Mouse (Mus musculus): Measurements from ENCODE around the gene Prkcg.

Gene Prkcg

DNA sequence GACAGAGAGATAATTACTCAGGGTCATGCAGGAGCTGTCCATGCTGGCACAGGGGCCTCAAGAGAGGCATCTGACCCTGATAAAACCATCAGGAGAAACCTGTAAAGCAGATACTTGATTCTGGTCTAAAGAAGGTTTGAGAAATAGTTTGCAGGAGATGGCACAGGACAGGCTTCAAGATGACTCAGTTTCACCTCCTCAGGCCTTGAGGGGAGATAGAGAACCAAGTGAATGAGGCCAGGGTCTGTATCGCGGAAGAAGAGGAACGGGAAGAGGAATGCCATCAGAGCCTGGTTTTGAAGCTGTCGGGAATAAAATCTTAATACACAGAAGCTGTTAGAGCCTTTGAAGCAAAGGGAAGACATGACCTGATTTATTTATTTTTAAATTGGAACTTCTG lies 28.7 kb downstream of the Prkcg start:
- DNase-seq (ENCODE audit: low spot score), result no peak

DNA sequence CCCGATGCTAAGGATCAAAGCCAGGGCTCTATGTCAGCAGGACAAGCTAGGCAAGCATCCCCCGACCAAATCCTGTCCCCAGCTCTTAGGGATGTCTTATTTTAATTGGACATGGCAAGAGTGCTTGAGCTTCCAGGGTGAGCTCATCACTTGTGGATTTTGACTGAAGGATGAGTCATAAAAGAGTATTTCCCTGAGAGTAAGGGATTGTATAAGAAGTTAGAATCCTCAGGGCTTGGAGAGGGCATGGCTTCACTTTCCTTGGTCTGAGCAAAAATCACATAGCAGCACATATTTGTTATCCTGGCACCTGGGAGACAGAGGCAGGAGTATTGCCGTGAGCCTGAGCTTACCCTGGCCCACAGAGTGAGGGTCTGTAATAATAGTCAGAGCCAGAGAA lies 31.9 kb downstream of the Prkcg start:
- DNase-seq (ENCODE audit: low spot score), result no peak

GRCm38 (mm10) chr7:3323826-3324225 lies 34.8 kb downstream of the Prkcg start:
- DNase-seq (ENCODE audit: low spot score), result no peak

- DNase-seq (ENCODE audit: low spot score), result no peak
These were observed 39.0 kb downstream of the Prkcg start for GRCm38 (mm10) chr7:3327961-3328360.

DNA sequence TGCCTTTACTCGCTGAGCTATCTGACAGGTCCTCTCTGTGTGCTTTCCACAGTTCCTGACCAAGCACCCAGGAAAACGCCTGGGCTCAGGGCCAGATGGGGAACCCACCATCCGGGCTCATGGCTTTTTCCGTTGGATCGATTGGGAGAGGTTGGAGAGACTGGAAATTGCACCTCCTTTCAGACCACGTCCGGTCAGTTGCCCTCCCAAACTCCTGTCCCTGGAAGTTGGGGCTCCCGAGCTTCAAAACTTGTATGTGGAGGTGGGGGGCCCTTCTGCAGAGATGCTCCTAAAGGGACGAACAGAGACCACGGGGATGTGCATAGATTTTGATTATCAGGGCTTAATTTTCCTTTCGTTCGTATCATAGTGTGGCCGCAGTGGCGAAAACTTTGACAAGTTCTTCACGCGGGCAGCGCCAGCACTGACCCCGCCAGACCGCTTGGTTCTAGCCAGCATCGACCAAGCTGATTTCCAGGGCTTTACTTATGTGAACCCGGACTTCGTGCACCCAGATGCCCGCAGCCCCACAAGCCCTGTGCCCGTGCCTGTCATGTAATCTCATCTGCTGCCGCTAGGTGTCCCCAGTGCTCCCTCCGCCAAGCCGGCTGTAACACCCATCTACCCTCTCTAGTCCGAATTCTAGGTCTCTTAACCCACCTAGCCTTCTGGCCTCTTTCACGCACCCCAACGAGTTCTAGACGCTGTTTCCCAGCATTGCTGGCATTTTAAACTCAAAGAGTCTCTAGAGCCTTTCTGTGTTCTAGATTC lies 41.0 kb downstream of the Prkcg start:
- peak; percentile 61 for DNase-seq (ENCODE audit: low spot score)

GRCm38 (mm10) chr7:3331171-3331570 lies 42.2 kb downstream of the Prkcg start:
- no peak for DNase-seq (ENCODE audit: low spot score)

DNA sequence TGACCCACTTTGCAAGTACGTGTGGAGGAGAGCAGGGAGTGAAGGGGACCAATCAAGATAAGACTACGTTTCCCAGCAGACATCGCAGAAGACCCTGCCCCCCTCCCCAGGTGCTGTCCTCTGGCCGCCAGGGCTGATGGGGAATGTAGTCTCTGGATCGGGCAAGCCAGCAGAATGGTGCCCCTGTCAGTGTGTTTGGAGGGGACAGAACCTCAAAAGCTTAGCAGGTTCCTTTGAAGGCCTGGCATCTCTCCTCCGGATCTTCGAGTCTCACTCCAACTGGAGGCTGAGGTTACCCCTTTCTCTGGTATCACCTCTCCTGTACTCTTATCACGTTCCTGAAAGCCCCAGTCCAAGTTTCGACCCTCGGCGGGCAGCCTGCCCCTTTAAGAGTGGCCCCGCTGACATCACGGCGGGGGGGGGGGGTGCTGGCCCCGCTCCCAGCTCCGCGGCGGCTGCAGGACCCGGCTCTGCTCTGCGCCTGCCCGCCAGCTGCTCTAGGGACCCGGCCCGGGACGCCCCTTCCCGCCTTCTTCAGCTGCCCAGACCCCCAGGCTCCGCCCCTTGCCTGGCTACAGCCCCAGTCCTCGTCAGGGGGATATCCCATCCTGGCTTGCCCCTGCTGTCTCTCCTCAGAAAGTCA lies 42.7 kb downstream of the Prkcg start:
- no peak for DNase-seq (ENCODE audit: low spot score)

DNA sequence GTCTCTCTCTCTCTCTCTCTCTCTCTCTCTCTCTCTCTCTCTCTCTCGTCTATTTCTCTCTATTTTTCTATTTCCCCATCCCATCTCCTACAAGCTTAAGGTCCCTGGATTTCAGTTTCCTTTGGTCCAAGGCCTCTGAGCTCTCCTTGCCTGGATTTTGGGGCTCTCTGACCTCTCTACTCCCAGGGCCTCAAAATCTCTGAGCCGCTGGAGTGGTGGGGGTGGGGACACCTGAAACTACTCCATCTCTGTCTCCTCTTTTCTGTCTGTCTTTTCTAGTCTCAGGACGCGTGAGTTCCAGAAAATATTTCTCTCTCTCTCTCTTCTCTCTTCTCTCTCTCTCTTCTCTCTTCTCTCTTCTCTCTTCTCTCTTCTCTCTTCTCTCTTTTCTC lies 43.2 kb downstream of the Prkcg start:
- no peak for DNase-seq (ENCODE audit: low spot score)

GRCm38 (mm10) chr7:3332619-3333521 lies 43.9 kb downstream of the Prkcg start, which contains the start of gene Cacng7:
TSS of gene Cacng7 (plus strand) at chr7:3332955.
- no peak for DNase-seq (ENCODE audit: low spot score)

- DNase-seq (ENCODE audit: low spot score), result no peak
These were observed 44.6 kb downstream of the Prkcg start for GRCm38 (mm10) chr7:3333542-3333941.

DNA sequence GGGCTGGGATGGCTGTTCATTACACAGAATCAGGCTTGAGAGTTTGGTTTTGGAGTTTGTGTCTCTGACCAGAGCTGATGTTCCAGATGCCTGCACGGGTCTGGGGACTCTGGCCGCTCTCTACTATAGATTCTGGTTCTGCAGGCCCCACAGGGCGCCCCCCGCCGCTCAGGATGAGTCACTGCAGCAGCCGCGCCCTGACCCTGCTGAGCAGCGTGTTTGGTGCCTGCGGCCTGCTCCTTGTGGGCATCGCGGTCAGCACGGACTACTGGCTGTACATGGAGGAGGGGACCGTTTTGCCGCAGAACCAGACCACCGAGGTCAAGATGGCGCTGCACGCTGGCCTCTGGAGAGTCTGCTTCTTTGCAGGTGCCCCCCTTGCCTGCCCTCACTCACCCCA lies 47.4 kb downstream of the Prkcg start:
- DNase-seq (ENCODE audit: low spot score), result no peak

GRCm38 (mm10) chr7:3338286-3338935 lies 49.4 kb downstream of the Prkcg start:
- no peak for DNase-seq (ENCODE audit: low spot score)

- no peak for DNase-seq (ENCODE audit: low spot score)
These were observed 50.0 kb downstream of the Prkcg start for GRCm38 (mm10) chr7:3339010-3339409.

- no peak for DNase-seq (ENCODE audit: low spot score)
These were observed 54.9 kb downstream of the Prkcg start for GRCm38 (mm10) chr7:3343861-3344260.

GRCm38 (mm10) chr7:3345301-3345700 lies 56.3 kb downstream of the Prkcg start:
- DNase-seq (ENCODE audit: low spot score), result no peak

- no peak for DNase-seq (ENCODE audit: low spot score)
These were observed 58.6 kb downstream of the Prkcg start for GRCm38 (mm10) chr7:3347366-3348287.

DNA sequence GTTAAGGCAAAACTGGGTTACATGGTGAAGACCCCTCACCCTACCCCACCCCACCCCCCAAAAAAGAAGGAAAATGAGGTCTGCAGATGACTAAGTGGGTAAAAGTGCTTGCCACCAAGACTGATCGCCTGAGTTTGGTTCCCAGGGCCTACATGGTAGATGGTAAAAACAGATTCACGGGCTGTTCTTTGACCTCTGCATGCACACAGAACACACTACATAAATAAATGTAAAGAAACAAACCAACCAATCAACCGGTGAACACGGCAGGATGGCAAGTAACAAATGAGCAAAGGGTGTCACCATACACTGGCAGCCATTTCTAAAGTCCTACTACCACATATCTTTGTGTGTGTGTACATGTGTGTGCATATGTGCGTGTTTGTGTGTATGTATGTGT lies 59.3 kb downstream of the Prkcg start:
- DNase-seq (ENCODE audit: low spot score), result no peak

DNA sequence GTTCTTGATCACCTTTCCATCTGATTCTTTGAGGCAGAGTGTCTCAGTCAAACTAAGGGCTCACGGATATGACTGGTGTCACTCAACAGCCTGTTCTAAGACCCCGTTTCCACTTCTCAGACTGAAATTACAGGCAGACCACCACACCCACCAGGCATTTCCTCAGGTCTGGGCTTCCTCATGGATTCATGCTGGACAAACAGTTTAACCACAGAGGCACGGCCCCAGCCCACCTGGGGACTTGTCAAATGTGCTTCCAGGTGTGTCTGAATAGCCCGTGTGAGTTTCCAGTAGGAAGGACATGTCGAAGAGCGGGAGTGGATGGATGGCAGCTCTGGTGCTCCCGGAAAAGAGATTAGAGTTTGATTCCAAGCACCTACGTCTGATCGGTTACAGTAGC lies 60.8 kb downstream of the Prkcg start:
- no peak for DNase-seq (ENCODE audit: low spot score)

GRCm38 (mm10) chr7:3351536-3351935 lies 62.6 kb downstream of the Prkcg start:
- no peak for DNase-seq (ENCODE audit: low spot score)

DNA sequence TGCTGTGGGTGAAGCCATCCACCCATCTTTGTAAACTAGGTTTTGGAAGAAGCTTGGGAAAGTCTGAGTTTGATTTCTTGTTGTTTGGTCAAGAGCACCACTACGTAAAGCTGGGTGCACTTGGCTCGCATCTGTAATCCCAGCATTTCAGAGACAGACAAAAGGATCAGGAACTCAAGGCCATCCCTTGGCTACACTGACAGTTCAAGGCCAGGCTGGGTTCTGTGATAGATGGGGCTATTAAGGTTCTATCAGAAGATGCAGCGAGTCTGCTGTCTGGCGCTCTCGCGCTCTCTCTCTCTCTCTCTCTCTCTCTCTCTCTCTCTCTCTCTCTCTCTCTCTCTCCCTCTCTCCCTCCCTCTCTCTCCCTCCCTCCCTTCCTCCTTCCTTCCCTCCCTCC lies 65.9 kb downstream of the Prkcg start:
- DNase-seq (ENCODE audit: low spot score), result no peak

- DNase-seq (ENCODE audit: low spot score), result no peak
These were observed 71.7 kb downstream of the Prkcg start for GRCm38 (mm10) chr7:3360678-3361077.

Measured in lung, postnatal 25 days (tissue).